Mouse (Mus musculus): ENCODE results near the gene Pigt. TPM values are rescaled to one million over a fixed set of nuclear protein-coding genes. Genes with fewer than 3 reads are reported as not detected.

The Pigt gene
- polyA plus RNA-seq, 1 experiment: not detected

GRCm38 (mm10) chr2:164549338-164549737, 52.0 kb downstream of the Pigt start:
- no peak overlapping the region for H3K27ac ChIP-seq (ENCODE audit: insufficient read depth, low read depth, low read length)
- no peak overlapping the region for H3K4me3 ChIP-seq (ENCODE audit: insufficient read depth, low read depth, low read length)
- WGBS: 36% methylated on average over 4 of the region's 4 CpGs
- TF ChIP-seq POLR2A (IDR thresholded peaks at IDR 0.05; ENCODE audit: insufficient read depth, low read depth, low read length): no peak
- TF ChIP-seq CTCF (IDR thresholded peaks at IDR 0.05; ENCODE audit: insufficient read depth, low read depth, low read length): no peak
- H3K4me1 ChIP-seq (ENCODE audit: control insufficient read depth, insufficient read depth, low read length): no peaks in the 10 kb centered on the region

GRCm38 (mm10) chr2:164549963-164550894, 52.9 kb downstream of the Pigt start:
- WGBS: 20% methylated on average over 10 of the region's 10 CpGs
- Histone ChIP-seq H3K4me1 (ENCODE audit: control insufficient read depth, insufficient read depth, low read length) (no peaks in the 10 kb centered on the region), H3K27ac (ENCODE audit: insufficient read depth, low read depth, low read length) (no peak overlapping the region), H3K4me3 (ENCODE audit: insufficient read depth, low read depth, low read length) (no peak overlapping the region)
- no peak for TF ChIP-seq POLR2A (IDR thresholded peaks at IDR 0.05; ENCODE audit: insufficient read depth, low read depth, low read length)
- no peak for TF ChIP-seq CTCF (IDR thresholded peaks at IDR 0.05; ENCODE audit: insufficient read depth, low read depth, low read length)

GRCm38 (mm10) chr2:164550895-164551269, 53.6 kb downstream of the Pigt start:
- WGBS: 71% methylated on average over 2 of the region's 2 CpGs
- Histone ChIP-seq H3K4me3 (ENCODE audit: insufficient read depth, low read depth, low read length) (no peak overlapping the region), H3K4me1 (ENCODE audit: control insufficient read depth, insufficient read depth, low read length) (no peaks in the 10 kb centered on the region), H3K27ac (ENCODE audit: insufficient read depth, low read depth, low read length) (no peak overlapping the region)
- TF ChIP-seq POLR2A (IDR thresholded peaks at IDR 0.05; ENCODE audit: insufficient read depth, low read depth, low read length) (no peak), CTCF (IDR thresholded peaks at IDR 0.05; ENCODE audit: insufficient read depth, low read depth, low read length) (no peak)

GRCm38 (mm10) chr2:164551502-164551901, 54.2 kb downstream of the Pigt start:
- H3K4me1 ChIP-seq (ENCODE audit: control insufficient read depth, insufficient read depth, low read length): no peaks in the 10 kb centered on the region
- H3K27ac ChIP-seq (ENCODE audit: insufficient read depth, low read depth, low read length): no peak overlapping the region
- 89% methylated on average over 9 of the region's 9 CpGs for WGBS
- TF ChIP-seq POLR2A (IDR thresholded peaks at IDR 0.05; ENCODE audit: insufficient read depth, low read depth, low read length) (no peak), CTCF (IDR thresholded peaks at IDR 0.05; ENCODE audit: insufficient read depth, low read depth, low read length) (no peak)
- no peak overlapping the region for H3K4me3 ChIP-seq (ENCODE audit: insufficient read depth, low read depth, low read length)

Other genes with a start within 250 kb of the Pigt start
- gene Svs3b, start 240.9 kb upstream of the Pigt start, polyA plus RNA-seq (2012; ENCODE audit: insufficient read depth, insufficient read length, low replicate concordance, missing spikeins): not detected in 2 replicates
- not detected in 2 replicates for gene Svs4, start 219.1 kb upstream of the Pigt start, polyA plus RNA-seq (2012; ENCODE audit: insufficient read depth, insufficient read length, low replicate concordance, missing spikeins)
- not detected in 2 replicates for gene Svs3a, start 208.3 kb upstream of the Pigt start, polyA plus RNA-seq (2012; ENCODE audit: insufficient read depth, insufficient read length, low replicate concordance, missing spikeins)
- not detected in 2 replicates for gene Svs6, start 180.8 kb upstream of the Pigt start, polyA plus RNA-seq (2012; ENCODE audit: insufficient read depth, insufficient read length, low replicate concordance, missing spikeins)
- gene Svs5, start 164.8 kb upstream of the Pigt start, polyA plus RNA-seq (2012; ENCODE audit: insufficient read depth, insufficient read length, low replicate concordance, missing spikeins): not detected in 2 replicates
- not detected in 2 replicates for gene Slpi, start 108.4 kb upstream of the Pigt start, polyA plus RNA-seq (2012; ENCODE audit: insufficient read depth, insufficient read length, low replicate concordance, missing spikeins)
- not detected in 2 replicates for gene Rbpjl, start 94.4 kb upstream of the Pigt start, polyA plus RNA-seq (2012; ENCODE audit: insufficient read depth, insufficient read length, low replicate concordance, missing spikeins)
- not detected in 2 replicates for gene Matn4, start 92.4 kb upstream of the Pigt start, polyA plus RNA-seq (2012; ENCODE audit: insufficient read depth, insufficient read length, low replicate concordance, missing spikeins)
- 124 TPM in 1 of 2 replicates, not detected in the other for gene Sdc4, start 53.6 kb upstream of the Pigt start, polyA plus RNA-seq (2012; ENCODE audit: insufficient read depth, insufficient read length, low replicate concordance, missing spikeins)
- not detected in 2 replicates for gene Sys1, start 40.6 kb upstream of the Pigt start, polyA plus RNA-seq (2012; ENCODE audit: insufficient read depth, insufficient read length, low replicate concordance, missing spikeins)
- not detected in 2 replicates for gene Gm20458, start 36.6 kb upstream of the Pigt start, polyA plus RNA-seq (2012; ENCODE audit: insufficient read depth, insufficient read length, low replicate concordance, missing spikeins)
- gene Trp53tg5, start 23.8 kb upstream of the Pigt start, polyA plus RNA-seq (2012; ENCODE audit: insufficient read depth, insufficient read length, low replicate concordance, missing spikeins): not detected in 2 replicates
- gene Dbndd2, start 11.4 kb upstream of the Pigt start, polyA plus RNA-seq (2012; ENCODE audit: insufficient read depth, insufficient read length, low replicate concordance, missing spikeins): 84.6 TPM in 1 of 2 replicates, not detected in the other
- gene Wfdc2, start 64.9 kb downstream of the Pigt start, polyA plus RNA-seq (2012; ENCODE audit: insufficient read depth, insufficient read length, low replicate concordance, missing spikeins): not detected in 2 replicates
- gene Spint3, start 75.9 kb downstream of the Pigt start, polyA plus RNA-seq (2012; ENCODE audit: insufficient read depth, insufficient read length, low replicate concordance, missing spikeins): not detected in 2 replicates
- gene Wfdc6a, start 87.9 kb downstream of the Pigt start, polyA plus RNA-seq (2012; ENCODE audit: insufficient read depth, insufficient read length, low replicate concordance, missing spikeins): not detected in 2 replicates
- not detected in 2 replicates for gene Eppin, start 96.1 kb downstream of the Pigt start, polyA plus RNA-seq (2012; ENCODE audit: insufficient read depth, insufficient read length, low replicate concordance, missing spikeins)
- gene Wfdc6b, start 116.0 kb downstream of the Pigt start, polyA plus RNA-seq (2012; ENCODE audit: insufficient read depth, insufficient read length, low replicate concordance, missing spikeins): not detected in 2 replicates
- gene Wfdc8, start 116.1 kb downstream of the Pigt start, polyA plus RNA-seq (2012; ENCODE audit: insufficient read depth, insufficient read length, low replicate concordance, missing spikeins): not detected in 2 replicates
- gene Wfdc16, start 141.3 kb downstream of the Pigt start, polyA plus RNA-seq (2012; ENCODE audit: insufficient read depth, insufficient read length, low replicate concordance, missing spikeins): not detected in 2 replicates
- gene Wfdc10, start 158.5 kb downstream of the Pigt start, polyA plus RNA-seq (2012; ENCODE audit: insufficient read depth, insufficient read length, low replicate concordance, missing spikeins): not detected in 2 replicates
- not detected in 2 replicates for gene Wfdc9, start 159.1 kb downstream of the Pigt start, polyA plus RNA-seq (2012; ENCODE audit: insufficient read depth, insufficient read length, low replicate concordance, missing spikeins)
- not detected in 2 replicates for gene Wfdc11, start 176.6 kb downstream of the Pigt start, polyA plus RNA-seq (2012; ENCODE audit: insufficient read depth, insufficient read length, low replicate concordance, missing spikeins)
- not detected in 2 replicates for gene Wfdc13, start 187.6 kb downstream of the Pigt start, polyA plus RNA-seq (2012; ENCODE audit: insufficient read depth, insufficient read length, low replicate concordance, missing spikeins)
- not detected in 2 replicates for gene Spint4, start 201.0 kb downstream of the Pigt start, polyA plus RNA-seq (2012; ENCODE audit: insufficient read depth, insufficient read length, low replicate concordance, missing spikeins)
- not detected in 2 replicates for gene Spint5, start 217.8 kb downstream of the Pigt start, polyA plus RNA-seq (2012; ENCODE audit: insufficient read depth, insufficient read length, low replicate concordance, missing spikeins)
- not detected in 2 replicates for gene Wfdc3, start 248.4 kb downstream of the Pigt start, polyA plus RNA-seq (2012; ENCODE audit: insufficient read depth, insufficient read length, low replicate concordance, missing spikeins)
- not detected in 2 replicates for gene Dnttip1, start 248.5 kb downstream of the Pigt start, polyA plus RNA-seq (2012; ENCODE audit: insufficient read depth, insufficient read length, low replicate concordance, missing spikeins)